Mouse (Mus musculus) olfactory bulb, adult 2 months (tissue): Measurements from ENCODE around the gene Pbld1.

Source experiments
- CTCF ChIP-seq: fragments of 200-500 bp; IDR thresholded peaks from 2 replicates; pipeline ENCODE4 v1.5.1; 2012; ENCODE audit warnings: low read depth, mild to moderate bottlenecking, low read length, moderate library complexity; ENCODE audit not compliant: insufficient read depth
- POLR2A ChIP-seq: fragments of 200-500 bp; IDR thresholded peaks from 2 replicates; pipeline ENCODE4 v1.6.1; 2012; ENCODE audit warnings: mild to moderate bottlenecking, low read depth, low read length, moderate library complexity; ENCODE audit not compliant: insufficient read depth

- TF ChIP-seq POLR2A (no peak), CTCF (no peak)
These were observed 56.4 kb downstream of the Pbld1 start for GRCm38 (mm10) chr10:63116376-63116775.
